Mouse (Mus musculus) fat pad, adult 2 months (tissue): ENCODE results near the gene Pilra.
"Not testable (repeated sequence)": the region's sequence is repeated elsewhere in the genome, so short reads cannot be mapped to it uniquely, and the experiment has no call there.

ENCODE experiments used
- DNase-seq: peaks from one replicate; pipeline ENCODE4 v3.0.0-alpha.2; 2011; ENCODE audit warnings: low read depth, low spot score; ENCODE audit errors: extremely low read depth

The Pilra gene

GRCm38 (mm10) chr5:137835966-137836520 is at the start of gene Pilra:
Gene Pilra (minus strand): TSS chr5:137836281.
- DNase-seq, result not testable (repeated sequence)

GRCm38 (mm10) chr5:137883345-137883744 is 47.3 kb upstream of the Pilra start:
- DNase-seq, result no peak

- no peak for DNase-seq
Measured at GRCm38 (mm10) chr5:137882922-137883321, 46.8 kb upstream of the Pilra start.

- no peak for DNase-seq
Measured at GRCm38 (mm10) chr5:137877860-137878259, 41.8 kb upstream of the Pilra start.

GRCm38 (mm10) chr5:137875054-137875453 is 39.0 kb upstream of the Pilra start:
- DNase-seq, result no peak

- not testable (repeated sequence) for DNase-seq
Measured at GRCm38 (mm10) chr5:137872381-137872702, 36.3 kb upstream of the Pilra start.

- not testable (repeated sequence) for DNase-seq
Measured at GRCm38 (mm10) chr5:137871644-137872380, 35.7 kb upstream of the Pilra start, which contains the start of gene Pilrb2. Gene Pilrb2 (minus strand): TSS chr5:137871815.

GRCm38 (mm10) chr5:137868600-137868999 is 32.5 kb upstream of the Pilra start:
- not testable (repeated sequence) for DNase-seq

- DNase-seq, result not testable (repeated sequence)
Measured at GRCm38 (mm10) chr5:137864008-137864407, 27.9 kb upstream of the Pilra start.

GRCm38 (mm10) chr5:137857960-137858710 is 22.1 kb upstream of the Pilra start, which contains the start of gene Pilrb1:
Gene Pilrb1 (minus strand): TSS chr5:137858106.
- DNase-seq, result not testable (repeated sequence)

- not testable (repeated sequence) for DNase-seq
Measured at GRCm38 (mm10) chr5:137856870-137857269, 20.8 kb upstream of the Pilra start.

GRCm38 (mm10) chr5:137854907-137855306 is 18.8 kb upstream of the Pilra start:
- DNase-seq, result not testable (repeated sequence)

- DNase-seq, result not testable (repeated sequence)
Measured at GRCm38 (mm10) chr5:137850313-137850712, 14.2 kb upstream of the Pilra start.

- not testable (repeated sequence) for DNase-seq
Measured at GRCm38 (mm10) chr5:137837110-137837509, 1.0 kb upstream of the Pilra start.

- DNase-seq, result no peak
Measured at GRCm38 (mm10) chr5:137836611-137837010, 530 bp upstream of the Pilra start.

GRCm38 (mm10) chr5:137833500-137833899 is 2.6 kb downstream of the Pilra start:
- DNase-seq, result no peak

- no peak for DNase-seq
Measured at GRCm38 (mm10) chr5:137831506-137831905, 4.6 kb downstream of the Pilra start.

- no peak for DNase-seq
Measured at GRCm38 (mm10) chr5:137831106-137831505, 5.0 kb downstream of the Pilra start.

- no peak for DNase-seq
Measured at GRCm38 (mm10) chr5:137830238-137830637, 5.8 kb downstream of the Pilra start.

- no peak for DNase-seq
Measured at GRCm38 (mm10) chr5:137828694-137829093, 7.4 kb downstream of the Pilra start.

GRCm38 (mm10) chr5:137826421-137826820 is 9.7 kb downstream of the Pilra start:
- DNase-seq, result no peak

- no peak for DNase-seq
Measured at GRCm38 (mm10) chr5:137825971-137826370, 10.1 kb downstream of the Pilra start.
